8 mouse cellular contexts compared by ENCODE assay signal in genomic region chr11:106268326-106269059, GRCm38 (mm10). TPM values are rescaled to one million over a fixed set of nuclear protein-coding genes. Genes with fewer than 3 reads are reported as not detected.
DNase-seq lines count a peak whose midpoint lies in the region; ATAC-seq and TF ChIP-seq lines count a peak whose summit lies in the region.

No protein-coding gene starts in this region.

- peak overlapping the region; percentile 33 for H3K4me2 ChIP-seq in hindbrain, postnatal 0 days (ENCODE audit: low read depth, low read length)
- H3K4me2 ChIP-seq in midbrain, embryonic 12.5 days (replicated peaks): peak overlapping the region; percentile 15; the same call in 1 of the 2 replicates

- WGBS in hindbrain, postnatal 0 days: 43% methylated on average over 8 of the region's 8 CpGs
- WGBS in limb, embryonic 10.5 days: 19% methylated on average over 8 of the region's 8 CpGs
- 80% methylated on average over 8 of the region's 8 CpGs for WGBS in midbrain, embryonic 12.5 days

- ATAC-seq in hindbrain, postnatal 0 days: no peak
- no peak for ATAC-seq in midbrain, embryonic 12.5 days (ENCODE audit: low FRiP score, low read depth)

- H3K27ac ChIP-seq in hindbrain, postnatal 0 days: peak overlapping the region; percentile 76
- H3K27ac ChIP-seq in limb, embryonic 10.5 days: peak overlapping the region; percentile 86
- peak overlapping the region; percentile 76 for H3K27ac ChIP-seq in midbrain, embryonic 12.5 days (replicated peaks)

- no peaks in the 10 kb centered on the region for H3K27me3 ChIP-seq in hindbrain, postnatal 0 days (ENCODE audit: insufficient read depth, low read length)
- no peaks in the 10 kb centered on the region for H3K27me3 ChIP-seq in limb, embryonic 10.5 days (ENCODE audit: low read depth, poor library complexity, severe bottlenecking)
- H3K27me3 ChIP-seq in midbrain, embryonic 12.5 days: no peaks in the 10 kb centered on the region

- H3K9me3 ChIP-seq in hindbrain, postnatal 0 days (ENCODE audit: low read length): no peaks in the 10 kb centered on the region
- H3K9me3 ChIP-seq in limb, embryonic 10.5 days (replicated peaks): no peaks in the 10 kb centered on the region
- no peaks in the 10 kb centered on the region for H3K9me3 ChIP-seq in midbrain, embryonic 12.5 days

- DNase-seq in adrenal gland, adult 8-10 months: peak; percentile 90
- DNase-seq in cerebellum, postnatal 10 days: peak; percentile 88 to 91
- DNase-seq in gastrocnemius, postnatal 25 days: peak; percentile 96
- DNase-seq in hindbrain, postnatal 0 days (ENCODE audit: low spot score): peak; percentile 71
- DNase-seq in limb, embryonic 10.5 days (ENCODE audit: low spot score): peak; percentile 70
- peak; percentile 49 to 88 for DNase-seq in urinary bladder, adult 18-20 months (ENCODE audit: low spot score in 2 of 2)
- DNase-seq in frontal cortex, adult 2 months (ENCODE audit: extremely low spot score in 1 of 2, low spot score in 1 of 2): no peak

- H3K36me3 ChIP-seq in hindbrain, postnatal 0 days (ENCODE audit: insufficient read depth, low read length): peaks cover 31% of the 10 kb centered on the region
- H3K36me3 ChIP-seq in limb, embryonic 10.5 days: peaks cover 52% of the 10 kb centered on the region
- peaks cover 39% of the 10 kb centered on the region for H3K36me3 ChIP-seq in midbrain, embryonic 12.5 days

- H3K9ac ChIP-seq in hindbrain, postnatal 0 days (replicated peaks; ENCODE audit: low read length): 0 out of 2 replicates have a peak overlapping the region, but pooled peaks have one; percentile 17
- peak overlapping the region; percentile 39 for H3K9ac ChIP-seq in midbrain, embryonic 12.5 days (replicated peaks)

- H3K4me3 ChIP-seq in hindbrain, postnatal 0 days (ENCODE audit: low read length): no peak overlapping the region
- peak overlapping the region; percentile 40 for H3K4me3 ChIP-seq in limb, embryonic 10.5 days
- no peak overlapping the region for H3K4me3 ChIP-seq in midbrain, embryonic 12.5 days

- no peak for TF ChIP-seq CTCF in hindbrain, postnatal 0 days (IDR thresholded peaks at IDR 0.05; ENCODE audit: low read depth)

- peaks cover 30% of the 10 kb centered on the region for H3K4me1 ChIP-seq in hindbrain, postnatal 0 days (ENCODE audit: insufficient read depth, low read length)
- peaks cover 55% of the 10 kb centered on the region for H3K4me1 ChIP-seq in limb, embryonic 10.5 days
- peaks cover 36% of the 10 kb centered on the region for H3K4me1 ChIP-seq in midbrain, embryonic 12.5 days

RNA-seq across cellular contexts. Expression of gene Smarcd2, which starts 4.3 kb away (rescaled TPM):
- 10 to 100 TPM; 74.0 to 91.9 (median 85.8) TPM for total RNA-seq in adrenal gland, adult 8-10 months (2022)
- 10 to 100 TPM; 10.3 to 16.6 TPM for total RNA-seq in gastrocnemius, postnatal 25 days (2021)
- 26.8 and 34.1 TPM in 2 replicates for total RNA-seq in hindbrain, postnatal 0 days (2014; rRNA removed)
- 10.4 and 12.3 TPM in 2 replicates for polyA plus RNA-seq in hindbrain, postnatal 0 days (2015; fragmentation: Nextera tagmentation; extraction: Ambion mirVana)
- 66.4 and 72.6 TPM in 2 replicates for polyA plus RNA-seq in limb, embryonic 10.5 days (2016; fragmentation: Nextera tagmentation; extraction: Ambion mirVana)
- polyA plus RNA-seq in midbrain, embryonic 12.5 days (2016; fragmentation: Nextera tagmentation; extraction: Ambion mirVana): 23.9 and 24.1 TPM in 2 replicates
- polyA plus RNA-seq in frontal cortex, adult 2 months (2012; rRNA removed): 32.1 and 33.5 TPM in 2 replicates

RNA-seq across cellular contexts. Expression of gene Tcam1, which starts 8.0 kb away (rescaled TPM):
- under 1 TPM in 3 of 4 experiments, not detected in 1; 0.15 to 0.19 (median 0.17) TPM for total RNA-seq in adrenal gland, adult 8-10 months (2022)
- total RNA-seq in gastrocnemius, postnatal 25 days (2021): under 1 TPM in 1 of 2 experiments, not detected in 1; 0.08 TPM
- 0.05 and 1.3 TPM in 2 replicates for total RNA-seq in hindbrain, postnatal 0 days (2014; rRNA removed)
- polyA plus RNA-seq in hindbrain, postnatal 0 days (2015; fragmentation: Nextera tagmentation; extraction: Ambion mirVana): 0.19 and 0.23 TPM in 2 replicates
- 0.18 and 0.36 TPM in 2 replicates for polyA plus RNA-seq in limb, embryonic 10.5 days (2016; fragmentation: Nextera tagmentation; extraction: Ambion mirVana)
- 0.17 and 0.24 TPM in 2 replicates for polyA plus RNA-seq in midbrain, embryonic 12.5 days (2016; fragmentation: Nextera tagmentation; extraction: Ambion mirVana)
- polyA plus RNA-seq in frontal cortex, adult 2 months (2012; rRNA removed): 0.23 and 0.28 TPM in 2 replicates

RNA-seq across cellular contexts. Expression of gene Psmc5, which starts 12.5 kb away (rescaled TPM):
- 100 to 1,000 TPM; 151 to 166 (median 154) TPM for total RNA-seq in adrenal gland, adult 8-10 months (2022)
- total RNA-seq in gastrocnemius, postnatal 25 days (2021): 100 to 1,000 TPM; 126 to 130 TPM
- total RNA-seq in hindbrain, postnatal 0 days (2014; rRNA removed): 55.4 and 58.9 TPM in 2 replicates
- 305 and 308 TPM in 2 replicates for polyA plus RNA-seq in hindbrain, postnatal 0 days (2015; fragmentation: Nextera tagmentation; extraction: Ambion mirVana)
- polyA plus RNA-seq in limb, embryonic 10.5 days (2016; fragmentation: Nextera tagmentation; extraction: Ambion mirVana): 415 and 441 TPM in 2 replicates
- polyA plus RNA-seq in midbrain, embryonic 12.5 days (2016; fragmentation: Nextera tagmentation; extraction: Ambion mirVana): 321 and 324 TPM in 2 replicates
- polyA plus RNA-seq in frontal cortex, adult 2 months (2012; rRNA removed): 229 and 247 TPM in 2 replicates

RNA-seq across cellular contexts. Expression of gene Ftsj3, which starts 12.6 kb away (rescaled TPM):
- total RNA-seq in adrenal gland, adult 8-10 months (2022): 10 to 100 TPM; 42.3 to 82.3 (median 59.1) TPM
- total RNA-seq in gastrocnemius, postnatal 25 days (2021): 10 to 100 TPM; 19.4 to 21.9 TPM
- 24.4 and 55.6 TPM in 2 replicates for total RNA-seq in hindbrain, postnatal 0 days (2014; rRNA removed)
- 28.5 and 29.4 TPM in 2 replicates for polyA plus RNA-seq in hindbrain, postnatal 0 days (2015; fragmentation: Nextera tagmentation; extraction: Ambion mirVana)
- polyA plus RNA-seq in limb, embryonic 10.5 days (2016; fragmentation: Nextera tagmentation; extraction: Ambion mirVana): 85.6 and 91.1 TPM in 2 replicates
- polyA plus RNA-seq in midbrain, embryonic 12.5 days (2016; fragmentation: Nextera tagmentation; extraction: Ambion mirVana): 56.5 and 58.0 TPM in 2 replicates
- 23.7 and 28.1 TPM in 2 replicates for polyA plus RNA-seq in frontal cortex, adult 2 months (2012; rRNA removed)

RNA-seq across cellular contexts. Expression of gene Gh, which starts 33.2 kb away (rescaled TPM):
- total RNA-seq in adrenal gland, adult 8-10 months (2022): not detected
- total RNA-seq in gastrocnemius, postnatal 25 days (2021): not detected
- total RNA-seq in hindbrain, postnatal 0 days (2014; rRNA removed): not detected in 2 replicates
- polyA plus RNA-seq in hindbrain, postnatal 0 days (2015; fragmentation: Nextera tagmentation; extraction: Ambion mirVana): not detected in 2 replicates
- not detected in 2 replicates for polyA plus RNA-seq in limb, embryonic 10.5 days (2016; fragmentation: Nextera tagmentation; extraction: Ambion mirVana)
- polyA plus RNA-seq in midbrain, embryonic 12.5 days (2016; fragmentation: Nextera tagmentation; extraction: Ambion mirVana): not detected in 2 replicates
- 2.1 TPM in 1 of 2 replicates, not detected in the other for polyA plus RNA-seq in frontal cortex, adult 2 months (2012; rRNA removed)

Comparison
In these comparisons a context has a peak if more than half of its experiments do, and no peak if none do; other contexts are left out.
1. DNase-seq: peak in adrenal gland, adult 8-10 months (single experiment), cerebellum, postnatal 10 days (2 of 2), gastrocnemius, postnatal 25 days (single experiment), hindbrain, postnatal 0 days (single experiment), limb, embryonic 10.5 days (single experiment) and urinary bladder, adult 18-20 months (2 of 2); none in frontal cortex, adult 2 months (0 of 2).
2. Peak in every context shown above with its lines, with median percentiles within 50 percentile points of each other: H3K27ac ChIP-seq.